Comparison of ENCODE assay signal across 22 mouse cellular contexts in genomic region chr10:5124757-5125156, GRCm38 (mm10). TPM values are rescaled to one million over a fixed set of nuclear protein-coding genes. Genes with fewer than 3 reads are reported as not detected.
"Had no signal": no experiment of that assay in that cellular context is flagged by ENCODE, and none has a peak within 500 bp of the region (broad histone marks: within the 10 kb centered on the region; RNA-seq: fewer than 3 reads in every experiment).

No protein-coding gene starts in this region.

- H3K27ac ChIP-seq: kidney, postnatal 0 days; layer of hippocampus, adult 2 months; limb, embryonic 10.5 days; limb, embryonic 13.5 days; liver, embryonic 12.5 days; liver, embryonic 15.5 days; lung, embryonic 15.5 days; stomach, embryonic 15.5 days had no signal

- H3K27me3 ChIP-seq: limb, embryonic 13.5 days; liver, embryonic 12.5 days; liver, embryonic 15.5 days; lung, embryonic 15.5 days; stomach, embryonic 15.5 days had no signal

- DNase-seq: kidney, postnatal 25 days; layer of hippocampus, adult 9-11 months; liver; lung, adult 18-20 months; lung, postnatal 14 days; lung, postnatal 4 days; midbrain, embryonic 14.5 days; right cerebral cortex, adult 18-20 months; right cerebral cortex, postnatal 25 days; spleen, adult 18-20 months; thymus, postnatal 25 days had no signal

- H3K4me1 ChIP-seq: limb, embryonic 10.5 days; limb, embryonic 13.5 days; liver, embryonic 12.5 days; liver, embryonic 15.5 days; lung, embryonic 15.5 days; stomach, embryonic 15.5 days had no signal

- H3K4me3 ChIP-seq: layer of hippocampus, adult 2 months; limb, embryonic 10.5 days; limb, embryonic 13.5 days; liver, embryonic 12.5 days; liver, embryonic 15.5 days; lung, embryonic 15.5 days; stomach, embryonic 15.5 days had no signal

RNA-seq across cellular contexts. Expression of gene Gm10097, which starts 55.8 kb away (rescaled TPM):
- polyA plus RNA-seq: kidney, postnatal 0 days; large intestine, adult 2 months; liver, embryonic 12.5 days; midbrain, embryonic 11.5 days; neural tube, embryonic 11.5 days had no signal
